Mouse (Mus musculus) lung, adult 2 months (tissue): ENCODE results near the gene Zfp385c. TPM values are rescaled to one million over a fixed set of nuclear protein-coding genes. Genes with fewer than 3 reads are reported as not detected.

Source experiments
- DNase-seq: peaks from one replicate; pipeline ENCODE4 v3.0.0; 2022
- H3K4me1 ChIP-seq: fragments of 200-500 bp; 2 replicates; pipeline ENCODE4 v1.6.1; 2011; ENCODE audit warnings: low read length; ENCODE audit not compliant: control insufficient read depth, insufficient read depth
- H3K4me3 ChIP-seq: fragments of 200-500 bp; replicated peaks from 2 replicates; pipeline ENCODE3; 2011; ENCODE audit warnings: low read depth, mild to moderate bottlenecking, control low read depth, low read length; ENCODE audit errors: extremely low read depth
- CTCF ChIP-seq: fragments of 200-500 bp; IDR thresholded peaks from 2 replicates; pipeline ENCODE4 v1.5.1; 2011; ENCODE audit warnings: mild to moderate bottlenecking, low read length, control low read depth; ENCODE audit not compliant: insufficient read depth
- POLR2A ChIP-seq: fragments of 200-500 bp; IDR thresholded peaks from 2 replicates; pipeline ENCODE4 v1.6.1; 2011; ENCODE audit warnings: low read depth, mild to moderate bottlenecking, control low read depth, low read length, borderline replicate concordance; ENCODE audit errors: extremely low read depth
- WGBS: fragments of 180-500 bp; shearing (Covaris S2); methylation state at CpG from one replicate; pipeline ENCODE4 v1.1.7; 2018; 5-methylcytosine and 5-hydroxymethylcytosine counted together
- polyA plus RNA-seq: library from polyadenylated mRNA; depleted of rRNA; stranded (reverse); fragments of >200 nt; gene quantifications from 2 replicates; pipeline ENCODE4 v1.2.3, GENCODE M21; 2012

Gene Zfp385c
- polyA plus RNA-seq, 1 experiment, result 4.9 TPM

DNA sequence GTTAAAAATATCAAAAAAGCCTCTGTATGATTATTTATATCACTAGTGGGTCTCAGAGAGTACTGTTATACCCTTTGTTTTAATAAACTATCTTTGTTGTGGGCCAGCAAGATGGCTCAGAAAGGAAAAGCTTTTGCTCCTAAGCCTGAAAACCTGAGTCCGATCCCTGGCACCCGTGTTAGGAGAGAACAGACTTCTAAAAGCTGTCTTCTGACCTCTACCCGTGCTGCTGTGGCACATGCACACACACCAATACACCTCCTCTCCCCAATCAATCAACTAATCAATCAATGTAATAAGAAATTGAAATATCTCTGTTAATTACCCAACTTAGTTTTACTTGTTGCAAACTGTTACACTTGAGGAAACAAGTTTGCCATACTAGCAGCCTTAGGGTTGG is 8.5 kb upstream of the Zfp385c start:
- TF ChIP-seq POLR2A (no peak), CTCF (no peak)
- H3K4me1 ChIP-seq, result peaks cover 13% of the 10 kb centered on the region
- DNase-seq, result no peak
- no peak overlapping the region for H3K4me3 ChIP-seq
- WGBS, result 76% methylated on average over 3 of the region's 3 CpGs

GRCm38 (mm10) chr11:100697921-100698320 is 5.7 kb upstream of the Zfp385c start:
- WGBS, result 78% methylated on average over 7 of the region's 7 CpGs
- no peak overlapping the region for H3K4me3 ChIP-seq
- TF ChIP-seq CTCF (no peak), POLR2A (no peak)
- H3K4me1 ChIP-seq, result peaks cover 3% of the 10 kb centered on the region
- no peak for DNase-seq

DNA sequence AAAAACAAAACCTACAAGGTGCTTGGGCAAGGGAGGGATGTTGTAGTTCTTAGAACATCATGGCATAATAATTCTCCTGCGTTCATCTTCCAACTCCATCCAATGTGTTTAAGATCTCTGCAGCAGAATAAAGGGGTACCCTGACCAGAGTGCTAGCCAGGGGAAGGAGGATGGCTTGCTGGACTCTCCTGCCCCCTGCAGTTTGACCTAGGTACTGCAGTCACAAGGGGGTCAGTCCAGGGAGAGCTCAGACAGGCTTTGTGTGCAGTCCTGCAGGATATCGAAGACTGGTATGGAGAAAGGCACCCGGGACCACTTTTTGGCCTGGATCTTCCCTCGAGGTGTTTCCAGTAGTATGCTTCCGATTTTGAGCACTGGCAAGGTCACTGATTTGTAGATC is 2.7 kb upstream of the Zfp385c start:
- Histone ChIP-seq H3K4me1 (no peaks in the 10 kb centered on the region), H3K4me3 (no peak overlapping the region)
- TF ChIP-seq POLR2A (no peak), CTCF (peak; percentile 92)
- peak; percentile 76 for DNase-seq
- WGBS, result 33% methylated on average over 5 of the region's 5 CpGs

GRCm38 (mm10) chr11:100693154-100693553 is 899 bp upstream of the Zfp385c start:
- H3K4me1 ChIP-seq, result no peaks in the 10 kb centered on the region
- H3K4me3 ChIP-seq, result no peak overlapping the region
- no peak for DNase-seq
- WGBS, result 44% methylated on average over 5 of the region's 5 CpGs
- TF ChIP-seq POLR2A (no peak), CTCF (no peak)

DNA sequence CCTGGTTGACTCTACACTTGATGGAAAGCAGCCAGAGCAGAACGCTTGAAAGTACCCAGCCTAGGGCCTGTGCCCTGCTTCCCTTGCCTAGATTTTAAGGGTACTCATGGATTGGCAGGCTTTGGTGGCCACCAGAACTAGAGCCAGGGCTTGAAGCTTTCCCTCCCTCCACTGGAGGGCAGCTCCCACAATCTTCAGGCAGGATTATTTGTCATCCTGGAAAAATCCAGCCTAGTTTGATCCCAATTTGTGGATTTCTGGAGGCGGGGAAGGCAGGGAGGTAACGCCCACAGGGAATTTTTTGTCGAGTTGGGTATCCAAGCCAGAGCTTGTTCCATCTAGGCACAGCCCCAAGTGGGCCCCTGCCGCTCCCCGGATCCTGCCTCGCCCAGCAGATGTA is 1.9 kb downstream of the Zfp385c start:
- WGBS, result 73% methylated on average over 7 of the region's 7 CpGs
- no peak overlapping the region for H3K4me3 ChIP-seq
- TF ChIP-seq POLR2A (no peak), CTCF (no peak)
- no peaks in the 10 kb centered on the region for H3K4me1 ChIP-seq
- no peak for DNase-seq

GRCm38 (mm10) chr11:100688443-100688842 is 3.8 kb downstream of the Zfp385c start:
- TF ChIP-seq POLR2A (no peak), CTCF (no peak)
- H3K4me1 ChIP-seq, result no peaks in the 10 kb centered on the region
- 63% methylated on average over 4 of the region's 4 CpGs for whole genome bisulfite sequencing
- DNase-seq, result no peak
- H3K4me3 ChIP-seq, result no peak overlapping the region

DNA sequence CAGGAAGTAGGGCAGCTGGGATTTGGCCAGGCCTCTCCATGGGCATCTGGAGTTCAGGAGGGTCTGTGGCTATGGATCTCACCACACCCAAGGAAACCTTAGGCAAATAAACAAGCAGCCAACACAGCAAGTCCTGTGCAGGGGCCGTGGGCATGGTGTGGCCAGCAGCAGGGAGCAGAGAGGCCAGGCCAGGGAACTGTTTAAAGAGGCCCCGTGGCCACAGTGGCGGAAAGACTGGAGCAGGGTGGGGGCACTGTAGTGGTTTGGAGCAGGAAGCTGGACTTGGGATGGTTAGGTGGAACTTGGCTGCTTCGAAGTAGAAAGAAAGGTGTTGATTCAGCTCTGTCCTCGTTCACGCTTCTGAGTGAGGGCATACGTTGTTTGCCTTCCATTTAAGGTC is 5.0 kb downstream of the Zfp385c start:
- H3K4me3 ChIP-seq, result no peak overlapping the region
- no peaks in the 10 kb centered on the region for H3K4me1 ChIP-seq
- TF ChIP-seq POLR2A, result no peak
- TF ChIP-seq CTCF, result no peak
- DNase-seq, result no peak
- WGBS, result 65% methylated on average over 7 of the region's 7 CpGs

- H3K4me3 ChIP-seq, result no peak overlapping the region
- H3K4me1 ChIP-seq, result no peaks in the 10 kb centered on the region
- no peak for DNase-seq
- TF ChIP-seq CTCF (no peak), POLR2A (no peak)
- WGBS, result 72% methylated on average over 3 of the region's 3 CpGs
Observed at GRCm38 (mm10) chr11:100685371-100685770, 6.9 kb downstream of the Zfp385c start.

GRCm38 (mm10) chr11:100684084-100684483 is 8.2 kb downstream of the Zfp385c start:
- H3K4me3 ChIP-seq, result no peak overlapping the region
- WGBS, result 65% methylated on average over 2 of the region's 2 CpGs
- H3K4me1 ChIP-seq, result no peaks in the 10 kb centered on the region
- no peak for DNase-seq
- TF ChIP-seq POLR2A (no peak), CTCF (no peak)

GRCm38 (mm10) chr11:100682526-100682925 is 9.7 kb downstream of the Zfp385c start:
- WGBS, result 81% methylated on average over 5 of the region's 5 CpGs
- no peaks in the 10 kb centered on the region for H3K4me1 ChIP-seq
- H3K4me3 ChIP-seq, result no peak overlapping the region
- DNase-seq, result no peak
- no peak for TF ChIP-seq POLR2A
- TF ChIP-seq CTCF, result no peak

GRCm38 (mm10) chr11:100681826-100682225 is 10.4 kb downstream of the Zfp385c start:
- 80% methylated on average over 5 of the region's 5 CpGs for WGBS
- TF ChIP-seq POLR2A (no peak), CTCF (no peak)
- no peak for DNase-seq

More at GRCm38 (mm10) chr11:100681826-100682225, 10.4 kb downstream of the Zfp385c start:
- Histone ChIP-seq H3K4me3 (no peak overlapping the region), H3K4me1 (no peaks in the 10 kb centered on the region)
